Mouse (Mus musculus) kidney, postnatal 14 days (tissue): ENCODE results near the gene Svs3a.
"Not testable (repeated sequence)": the region's sequence is repeated elsewhere in the genome, so short reads cannot be mapped to it uniquely, and the experiment has no call there.

Experiments used
- DNase-seq: peaks from one replicate; pipeline ENCODE4 v3.0.0; 2022; ENCODE audit warnings: mixed read lengths

The Svs3a gene

GRCm38 (mm10) chr2:164288968-164289367 lies at the start of gene Svs3a:
Gene Svs3a (plus strand): TSS chr2:164289268.
- DNase-seq = not testable (repeated sequence)

- not testable (repeated sequence) for DNase-seq
Measured at GRCm38 (mm10) chr2:164256540-164256939, 32.5 kb upstream of the Svs3a start, which contains the start of gene Svs3b. Gene Svs3b (minus strand): TSS chr2:164256640.

GRCm38 (mm10) chr2:164278359-164278758 lies 10.7 kb upstream of the Svs3a start, which contains the start of gene Svs4:
Gene Svs4 (minus strand): TSS chr2:164278459.
- no peak for DNase-seq

GRCm38 (mm10) chr2:164312599-164312998 lies 23.5 kb downstream of the Svs3a start:
- no peak for DNase-seq

GRCm38 (mm10) chr2:164315460-164315859 lies 26.4 kb downstream of the Svs3a start:
- DNase-seq = not testable (repeated sequence)

- DNase-seq = not testable (repeated sequence)
Measured at GRCm38 (mm10) chr2:164316451-164316850, 27.4 kb downstream of the Svs3a start, which contains the start of gene Svs6. Gene Svs6 (plus strand): TSS chr2:164316751.

- DNase-seq = no peak
Measured at GRCm38 (mm10) chr2:164320983-164321382, 31.9 kb downstream of the Svs3a start.

GRCm38 (mm10) chr2:164332440-164332839 lies 43.4 kb downstream of the Svs3a start, which contains the start of gene Svs5:
Gene Svs5 (plus strand): TSS chr2:164332740.
- not testable (repeated sequence) for DNase-seq
